Mouse (Mus musculus) MEL-GATA-1-ER (cell line): ENCODE results near the gene Ak4.
"Not testable (repeated sequence)": the region's sequence is repeated elsewhere in the genome, so short reads cannot be mapped to it uniquely, and the experiment has no call there.

ENCODE experiments used
- DNase-seq: peaks from one replicate; pipeline ENCODE4 v3.0.0-alpha.2; 2012; ENCODE audit warnings: low read depth; ENCODE audit errors: extremely low read depth

Ak4 gene

DNA sequence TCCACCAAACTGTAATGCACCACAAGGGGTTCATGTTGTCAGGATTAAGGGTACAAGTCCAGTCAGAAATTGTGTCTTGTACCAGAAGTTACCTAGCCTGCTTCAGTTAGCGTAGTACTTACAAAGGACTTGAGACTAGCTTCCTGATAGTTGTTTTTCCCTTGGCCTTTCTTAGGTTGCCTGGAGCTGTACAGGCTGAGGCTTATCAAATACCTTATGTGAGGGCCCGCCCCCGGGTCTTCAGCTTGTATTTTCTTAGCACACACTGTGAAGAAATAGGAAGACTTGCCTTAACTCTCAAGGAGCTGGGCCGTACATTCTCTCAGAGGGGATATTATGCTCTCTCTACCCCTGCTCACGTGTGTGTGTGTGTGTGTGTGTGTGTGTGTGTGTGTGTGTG lies 4.5 kb downstream of the Ak4 start:
- DNase-seq: no peak

DNA sequence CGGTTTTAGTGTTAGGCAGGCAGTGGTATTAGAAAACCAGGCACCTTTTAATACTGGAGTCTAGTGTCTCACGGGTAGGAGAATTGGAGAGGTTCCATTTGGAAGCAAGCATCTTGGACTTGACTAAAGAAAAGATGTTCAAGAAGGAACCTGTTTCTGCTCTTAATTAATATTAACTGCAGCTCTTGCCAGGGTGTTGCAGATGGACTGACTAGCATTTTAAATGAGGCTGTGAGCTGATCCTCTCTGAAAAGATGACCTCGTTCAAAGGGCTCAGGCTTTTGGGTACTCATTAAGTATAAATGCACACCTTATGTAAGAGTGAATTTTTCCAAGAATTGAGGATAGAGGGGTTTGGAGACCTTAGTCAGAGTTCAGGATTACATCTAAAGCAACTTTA lies 5.4 kb downstream of the Ak4 start:
- no peak for DNase-seq

DNA sequence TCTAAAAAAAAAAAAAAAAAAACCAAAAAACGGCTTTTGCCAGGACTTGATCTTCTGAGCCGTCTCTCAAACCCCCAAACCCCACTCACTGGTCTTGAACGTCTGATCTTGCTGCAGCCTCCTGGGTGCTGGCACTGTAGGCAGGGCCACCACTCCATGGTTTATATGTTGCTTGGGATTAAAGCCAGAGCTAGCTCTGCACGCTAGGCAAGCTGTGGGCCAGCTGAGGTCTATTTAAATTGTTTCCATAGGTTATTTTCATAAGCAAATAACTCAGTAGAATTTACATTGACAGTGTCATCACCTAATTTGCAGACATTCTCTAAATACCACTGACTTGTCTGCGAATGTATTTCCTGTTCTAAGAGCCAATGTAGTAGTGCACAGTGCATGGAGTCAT lies 6.0 kb downstream of the Ak4 start:
- no peak for DNase-seq

DNA sequence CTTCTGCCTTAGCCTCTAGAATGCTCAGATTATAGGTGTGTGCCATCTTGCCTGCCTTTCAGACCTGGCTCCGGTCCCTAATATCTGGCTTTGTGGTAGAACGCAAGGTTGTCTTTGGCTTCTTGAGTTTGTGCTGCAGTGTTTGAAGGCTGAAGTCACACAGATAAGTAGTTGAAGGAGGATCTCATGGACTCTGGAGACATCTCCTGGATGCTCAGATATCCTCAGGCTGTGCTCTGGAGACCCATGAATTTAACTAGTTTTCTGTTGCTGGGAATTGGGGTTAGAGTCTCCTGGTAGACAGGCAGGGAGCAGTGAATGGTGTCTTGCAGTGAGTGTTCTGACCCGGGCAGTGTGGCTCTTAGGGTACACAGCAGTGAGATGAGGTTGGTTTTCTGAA lies 6.6 kb downstream of the Ak4 start:
- DNase-seq: no peak

DNA sequence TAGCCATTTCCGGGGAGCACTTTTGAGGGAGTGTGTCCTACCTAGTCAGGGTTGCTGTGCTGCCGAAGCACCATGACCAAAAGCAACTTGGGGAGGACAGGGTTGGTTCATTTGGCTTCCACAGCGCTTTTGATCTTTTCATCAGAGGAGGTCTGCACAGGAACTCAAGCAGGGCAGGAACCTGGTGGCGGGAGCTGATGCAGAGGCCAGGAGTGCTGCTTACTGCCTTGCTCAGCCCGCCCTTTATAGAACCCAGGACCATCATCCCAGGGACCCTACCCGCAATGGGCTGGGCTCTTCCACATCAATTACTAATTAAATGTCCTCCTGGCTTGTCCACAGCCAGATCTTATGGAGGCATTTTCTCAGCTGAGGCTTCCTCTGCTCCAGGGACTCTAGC lies 7.5 kb downstream of the Ak4 start:
- DNase-seq: no peak

DNA sequence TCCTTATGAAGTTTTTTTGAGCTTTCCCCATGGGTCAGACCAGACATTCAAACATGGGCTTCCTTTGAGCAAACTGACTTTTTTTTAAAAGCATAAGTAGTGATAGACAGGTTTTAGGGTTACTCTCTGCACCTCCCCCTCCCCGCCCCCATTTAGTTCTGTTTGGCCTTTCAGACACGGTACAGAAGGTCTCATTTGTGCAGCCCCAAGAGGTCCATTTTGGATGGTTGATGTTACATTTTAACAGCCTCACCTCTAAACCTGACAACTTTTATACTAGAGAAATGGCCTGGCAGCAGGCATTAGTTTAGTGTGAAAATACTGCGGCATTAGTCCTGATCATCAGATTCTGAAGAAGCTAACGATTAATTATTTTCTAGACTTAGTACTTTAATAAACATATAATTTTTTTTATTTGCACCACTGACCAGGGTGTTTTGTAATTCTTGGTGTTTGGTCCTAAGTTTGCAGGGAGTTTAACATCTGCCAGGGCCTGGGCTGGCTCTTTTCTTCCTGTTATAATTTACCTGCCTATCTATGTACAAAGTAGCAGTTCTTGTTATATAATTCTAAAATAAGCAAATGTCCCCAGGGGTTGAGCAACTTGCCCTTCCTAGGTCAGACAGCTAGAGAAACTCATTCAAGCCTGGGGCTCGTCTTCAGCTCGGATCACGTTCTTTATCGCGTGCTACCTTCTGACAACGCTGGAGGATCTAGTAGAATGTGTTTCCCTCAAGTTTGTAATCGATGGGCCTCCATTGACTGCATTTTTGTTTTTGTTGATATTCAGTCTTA lies 9.0 kb downstream of the Ak4 start:
- no peak for DNase-seq

DNA sequence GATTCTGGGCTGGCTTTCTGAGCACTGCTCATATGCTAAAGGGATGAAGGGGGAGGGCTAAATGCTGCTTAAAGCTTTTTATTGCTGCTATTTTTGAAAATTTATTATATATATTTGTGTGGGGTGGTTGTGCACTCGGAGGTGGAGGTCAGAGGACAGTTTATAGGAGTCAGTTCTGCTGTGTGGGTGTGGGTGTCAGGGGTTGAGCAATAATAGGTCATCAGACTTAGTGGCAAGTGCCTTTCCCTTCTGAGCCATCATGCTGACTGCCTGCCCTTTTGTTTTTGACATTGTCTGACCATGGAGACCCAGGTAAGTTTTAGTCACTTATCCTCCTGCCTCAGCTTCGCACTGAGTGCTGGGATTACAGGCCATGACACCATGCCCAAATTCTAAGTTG lies 10.0 kb downstream of the Ak4 start:
- no peak for DNase-seq

DNA sequence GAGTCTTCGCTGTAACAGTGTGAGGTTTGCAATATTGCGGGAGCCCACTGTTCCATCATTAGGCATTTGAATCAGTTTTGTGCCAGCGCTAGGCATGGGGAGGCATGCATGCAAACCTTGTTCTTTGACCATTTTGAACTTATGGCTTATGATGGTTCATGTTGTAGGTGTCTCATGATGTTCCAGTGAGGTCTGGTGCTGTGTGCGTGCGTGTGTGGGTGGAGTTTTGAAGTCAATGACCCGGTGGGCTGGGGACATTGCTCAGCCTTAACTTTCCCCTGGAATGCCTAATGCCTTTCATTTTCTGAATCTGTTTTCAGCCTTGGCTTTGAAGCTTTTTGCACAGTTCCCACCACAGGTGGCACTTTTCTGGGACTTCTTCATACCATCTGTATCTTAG lies 10.9 kb downstream of the Ak4 start:
- DNase-seq: no peak

DNA sequence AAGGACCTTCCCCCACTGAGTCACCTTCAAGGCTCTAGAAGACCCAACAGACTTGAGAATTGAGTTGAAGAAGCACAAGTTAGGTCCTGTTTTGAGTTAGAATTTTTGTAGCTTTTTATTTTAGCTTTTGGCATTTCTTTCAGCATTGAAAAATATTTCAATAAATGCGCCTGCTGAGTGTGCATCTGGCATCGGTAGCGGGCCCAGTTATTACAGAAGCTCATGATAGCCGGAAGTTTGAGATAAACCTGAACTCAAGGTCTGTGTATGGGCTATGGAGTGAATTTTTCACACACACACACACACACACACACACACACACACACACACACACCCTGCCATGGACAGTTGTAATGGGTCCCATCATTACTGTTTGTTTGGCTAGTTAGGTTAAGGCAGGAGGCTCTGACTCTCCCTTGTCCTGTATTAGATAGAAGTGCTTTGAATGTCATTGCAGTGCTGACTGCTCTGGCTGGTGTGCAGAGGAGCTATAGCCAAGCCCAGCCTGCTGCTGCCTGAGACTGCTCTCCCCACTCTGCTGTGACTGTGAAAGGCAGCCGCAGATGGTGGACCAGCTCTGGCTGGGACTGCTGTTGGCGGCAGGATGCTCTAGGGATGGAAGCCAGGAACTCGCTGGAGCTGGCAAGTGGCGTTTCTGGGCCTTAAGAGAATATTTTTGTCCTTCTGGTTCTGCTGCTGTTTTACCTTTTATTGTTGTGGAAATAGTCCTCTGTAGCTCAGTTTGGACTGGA lies 17.9 kb downstream of the Ak4 start:
- DNase-seq: no peak

DNA sequence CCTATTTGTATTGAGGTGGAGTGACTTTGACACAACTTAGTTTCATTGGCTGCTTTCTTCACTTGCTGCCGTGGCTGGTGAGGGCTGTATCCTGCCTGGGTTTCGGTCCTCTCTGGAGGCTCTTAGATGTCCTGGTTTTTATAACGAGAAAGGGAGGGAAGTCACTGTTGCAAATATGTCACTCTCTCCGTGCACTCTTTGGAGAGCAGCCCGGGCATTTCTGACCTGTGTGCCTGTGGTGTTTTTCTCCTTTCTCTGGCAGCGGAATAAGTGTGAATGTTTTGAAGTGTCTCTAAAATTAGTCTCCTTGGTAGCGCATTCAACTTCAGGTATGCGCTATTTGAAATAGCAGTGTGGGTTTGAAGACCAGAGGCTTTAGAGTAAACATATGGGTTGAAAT lies 19.2 kb downstream of the Ak4 start:
- DNase-seq: no peak

DNA sequence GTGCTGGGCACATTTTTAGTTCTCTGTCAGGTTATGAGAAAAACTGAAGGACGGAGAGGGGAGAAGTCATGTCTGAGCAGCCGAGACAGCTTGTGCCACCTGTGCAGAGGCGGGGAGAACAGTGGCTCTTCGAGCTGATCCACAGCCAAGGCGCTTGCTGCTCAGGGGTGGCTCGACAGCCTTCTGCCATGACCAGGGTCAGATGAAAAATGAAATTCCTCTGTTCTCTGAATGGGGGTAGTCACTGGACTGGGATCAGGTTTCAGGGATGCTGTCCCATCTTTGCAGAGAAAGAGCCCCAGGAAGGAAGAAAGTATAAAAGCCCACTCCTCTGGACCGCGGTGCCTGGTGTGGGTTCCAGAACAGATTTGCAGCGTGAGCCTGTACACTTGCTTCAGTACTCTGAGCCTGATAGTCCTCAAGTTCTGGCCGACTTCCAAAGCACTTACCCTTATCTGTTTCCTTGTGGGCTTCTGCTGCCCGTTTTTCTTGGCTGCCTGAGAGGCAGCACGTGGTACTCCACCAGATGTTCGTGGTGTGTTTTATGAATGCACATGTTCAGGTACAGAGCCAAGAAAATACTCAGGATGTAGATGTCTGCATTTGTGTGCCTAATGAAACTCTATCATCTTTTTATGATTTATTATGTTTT lies 20.8 kb downstream of the Ak4 start:
- DNase-seq: peak; percentile 91

DNA sequence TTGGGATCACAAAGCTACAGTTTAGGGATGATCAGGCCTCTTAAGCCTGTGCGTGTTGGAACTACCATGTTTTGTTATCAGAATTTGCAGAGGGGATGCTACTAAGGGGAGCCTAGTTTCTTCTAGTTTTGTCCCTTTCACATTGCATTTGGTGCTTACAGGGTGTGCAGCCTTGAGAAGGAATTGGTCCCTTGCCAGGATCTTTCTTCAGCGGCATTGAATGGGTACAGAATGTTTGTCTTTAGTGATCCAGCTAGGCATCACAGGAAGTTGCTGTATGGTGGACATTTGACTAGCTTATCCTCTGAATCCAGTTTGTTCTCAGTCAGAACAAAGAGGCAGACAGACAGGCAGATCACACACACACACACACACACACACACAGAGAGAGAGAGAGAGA lies 23.7 kb downstream of the Ak4 start:
- DNase-seq: no peak

DNA sequence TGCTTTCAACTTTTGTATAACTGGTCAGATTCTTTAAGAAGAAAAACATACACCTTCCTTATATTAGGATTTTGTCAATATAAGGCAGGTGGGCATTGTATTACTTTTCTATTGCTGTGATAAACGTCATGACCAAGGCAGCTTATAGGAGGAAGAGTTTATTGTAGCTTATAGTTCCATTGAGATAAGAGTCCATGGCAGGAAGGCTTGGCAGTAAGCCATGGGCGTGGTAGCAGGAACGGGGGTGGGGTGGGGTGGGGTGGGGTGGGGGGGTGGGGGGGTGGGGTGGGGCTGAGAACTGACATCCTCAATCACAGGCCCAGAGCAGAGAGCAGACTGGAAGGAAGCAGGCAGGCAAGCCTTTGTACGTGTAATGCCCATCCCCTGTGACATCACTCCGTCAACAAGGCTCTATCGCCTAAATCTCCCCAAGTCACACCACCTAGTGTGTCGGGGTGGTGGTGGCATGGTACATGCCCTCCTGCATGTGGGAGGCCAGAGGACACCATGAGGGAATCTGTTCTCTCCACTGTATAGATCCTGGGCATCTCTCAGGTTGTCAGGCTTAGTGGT lies 24.4 kb downstream of the Ak4 start:
- no peak for DNase-seq

DNA sequence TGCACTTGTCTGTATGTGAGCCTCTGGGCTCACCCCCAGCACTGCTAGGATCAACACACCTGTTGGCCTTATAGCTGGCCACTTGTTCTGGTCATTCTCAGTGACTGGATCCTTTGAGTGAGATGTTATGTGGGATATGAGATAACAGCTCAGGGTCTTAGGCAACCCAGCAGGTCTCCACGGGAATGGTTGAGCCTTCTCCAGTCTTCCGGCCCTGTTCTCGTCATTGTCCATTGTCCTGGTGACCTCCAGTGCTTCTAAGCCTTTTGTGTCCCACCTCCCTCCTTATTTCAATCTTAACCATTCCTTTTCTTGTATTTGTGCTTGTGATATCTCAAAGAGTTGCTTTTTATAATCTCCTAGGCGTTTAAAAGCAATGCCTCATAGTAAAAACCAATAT lies 26.6 kb downstream of the Ak4 start:
- no peak for DNase-seq

DNA sequence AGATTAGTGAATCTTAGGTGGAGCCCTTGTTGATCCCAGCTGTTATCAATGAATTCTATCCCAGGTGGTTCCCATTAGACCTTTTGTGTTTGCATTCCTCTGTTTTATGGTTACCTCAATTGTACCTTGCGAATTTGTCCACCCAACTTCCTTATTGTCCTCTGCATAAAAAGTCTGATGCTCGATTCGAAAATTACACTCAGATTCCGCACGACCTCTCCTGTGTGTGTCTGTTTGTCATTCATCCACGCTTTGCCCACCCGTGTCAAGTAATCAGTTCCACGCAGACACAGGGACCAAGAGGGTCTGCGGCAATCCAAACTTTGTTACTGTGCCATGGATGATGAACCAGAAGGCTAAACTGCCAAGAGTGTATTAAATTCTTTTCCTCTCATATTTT lies 27.5 kb downstream of the Ak4 start:
- DNase-seq: not testable (repeated sequence)

DNA sequence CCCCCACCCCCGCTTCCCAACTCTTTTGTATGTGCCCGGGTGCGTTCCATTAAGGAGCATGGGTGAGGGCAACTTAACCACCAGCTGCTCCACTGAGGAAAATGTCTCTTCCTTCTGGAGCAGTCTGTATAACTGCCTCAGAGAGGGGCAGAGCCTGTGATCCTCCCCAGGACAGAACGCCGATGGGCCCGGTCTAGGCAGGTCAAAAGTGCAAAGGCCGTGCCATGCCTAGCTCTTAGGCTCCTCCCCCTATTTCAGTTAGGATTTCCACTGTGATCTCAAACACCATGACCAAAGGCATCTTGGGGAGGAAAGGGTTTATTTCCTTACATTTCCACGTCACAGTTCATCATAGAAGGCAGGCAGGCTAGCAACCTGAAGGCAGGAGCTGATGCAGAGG lies 29.6 kb downstream of the Ak4 start:
- DNase-seq: no peak

DNA sequence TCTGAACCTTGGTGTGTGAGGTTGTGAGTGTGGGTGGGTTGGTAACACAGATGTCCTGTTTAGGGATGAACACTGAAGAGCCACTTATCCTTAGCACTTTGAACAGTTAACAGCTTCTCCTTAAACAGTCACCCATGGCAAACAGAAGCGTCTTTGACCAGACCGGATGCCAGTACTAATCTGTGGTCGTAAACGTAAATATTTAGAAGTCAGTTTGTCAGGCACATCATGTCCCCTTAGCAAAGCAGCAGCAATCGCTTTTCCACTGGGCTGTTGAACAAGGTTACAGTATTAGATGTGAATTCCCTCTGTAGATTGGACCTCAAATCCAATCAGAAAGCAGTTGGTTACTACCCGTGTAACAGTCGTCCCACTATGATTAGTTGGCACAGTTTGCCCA lies 30.3 kb downstream of the Ak4 start:
- DNase-seq: no peak

DNA sequence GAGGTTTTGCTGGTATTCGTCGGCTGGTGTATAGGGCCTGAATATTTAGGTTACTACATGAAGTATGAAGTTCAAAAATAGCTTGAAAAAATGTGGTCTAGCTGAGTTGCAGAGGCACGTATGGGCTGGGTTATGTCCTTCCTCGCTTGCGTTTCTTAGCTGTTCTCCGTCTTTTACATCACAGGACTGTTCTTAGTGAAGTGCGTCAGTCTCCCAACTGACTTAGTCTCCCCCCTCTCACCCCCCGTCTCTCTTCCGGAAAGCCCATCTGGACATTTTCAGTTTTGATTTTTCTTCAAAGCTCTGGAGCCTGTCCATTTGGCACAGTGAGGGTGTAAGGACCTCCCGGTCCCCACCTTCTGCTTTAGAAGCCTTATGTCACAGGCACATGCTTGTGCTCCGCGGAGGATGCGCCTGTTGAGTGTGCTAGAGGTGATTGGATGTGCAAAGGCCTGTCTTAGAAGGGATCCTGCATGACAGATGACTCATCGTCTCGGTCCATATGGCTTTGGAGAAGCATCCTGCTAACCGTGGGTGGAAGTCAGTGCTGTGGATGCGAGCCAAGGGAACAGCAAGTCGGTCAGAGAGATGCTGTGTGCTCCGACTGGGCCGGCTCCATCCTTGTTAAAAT lies 31.2 kb downstream of the Ak4 start:
- DNase-seq: no peak

DNA sequence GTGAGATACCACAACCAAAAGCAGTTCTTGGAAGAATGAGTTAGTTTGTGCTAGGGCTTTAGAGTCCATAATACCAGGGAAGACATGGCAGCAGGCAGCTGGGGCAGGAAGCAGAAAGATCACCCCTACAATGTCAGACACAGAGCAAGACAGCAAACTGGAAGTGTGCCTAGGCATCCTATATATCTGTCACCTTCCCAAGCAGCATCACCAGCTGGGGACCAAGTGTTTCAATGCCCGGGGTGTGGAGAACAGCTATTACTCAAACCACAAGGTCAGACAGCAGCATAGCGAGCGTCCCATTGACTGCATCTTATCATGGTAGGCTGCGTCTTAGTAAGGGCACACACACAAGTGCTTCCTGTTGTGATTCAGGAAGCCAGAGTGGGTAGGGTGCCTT lies 32.0 kb downstream of the Ak4 start:
- DNase-seq: no peak

DNA sequence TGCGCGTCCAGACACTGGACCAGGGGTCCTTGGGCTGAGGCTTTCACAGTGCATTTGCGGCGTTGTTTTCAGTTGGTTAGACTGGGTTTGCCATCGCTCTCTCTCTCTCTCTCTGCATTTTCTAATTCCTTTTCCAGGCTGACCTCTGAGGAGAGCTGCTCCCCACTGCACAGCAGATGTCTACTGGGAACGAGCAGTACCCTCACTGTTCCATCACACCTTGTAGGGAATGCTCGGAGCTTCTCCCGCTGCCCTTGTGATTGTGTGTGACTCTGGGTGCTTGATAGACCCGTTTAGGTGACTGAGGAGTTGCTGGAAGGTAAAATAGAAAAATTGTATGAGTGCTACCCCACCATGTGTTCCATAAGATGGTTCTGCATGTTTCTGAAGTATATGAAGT lies 33.8 kb downstream of the Ak4 start:
- DNase-seq: no peak

DNA sequence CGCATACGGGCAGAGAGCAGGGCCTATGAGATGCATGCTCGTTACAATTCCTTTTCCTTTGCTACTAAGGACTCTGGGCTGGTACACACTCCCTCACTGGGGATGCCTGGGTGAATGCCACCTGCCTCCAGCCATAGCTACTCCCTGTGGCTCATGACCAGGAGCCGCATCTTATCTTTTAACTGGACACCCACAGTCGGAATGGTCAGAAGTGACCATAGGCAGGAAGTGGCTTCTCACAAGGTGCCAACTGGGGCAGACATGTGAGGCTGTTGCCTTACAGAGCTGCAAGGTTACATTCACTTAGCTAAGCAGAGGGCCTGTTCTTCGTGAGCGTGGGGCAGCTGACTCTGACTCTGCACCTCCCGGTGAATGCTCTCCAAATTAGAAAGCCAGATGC lies 38.1 kb downstream of the Ak4 start:
- no peak for DNase-seq

DNA sequence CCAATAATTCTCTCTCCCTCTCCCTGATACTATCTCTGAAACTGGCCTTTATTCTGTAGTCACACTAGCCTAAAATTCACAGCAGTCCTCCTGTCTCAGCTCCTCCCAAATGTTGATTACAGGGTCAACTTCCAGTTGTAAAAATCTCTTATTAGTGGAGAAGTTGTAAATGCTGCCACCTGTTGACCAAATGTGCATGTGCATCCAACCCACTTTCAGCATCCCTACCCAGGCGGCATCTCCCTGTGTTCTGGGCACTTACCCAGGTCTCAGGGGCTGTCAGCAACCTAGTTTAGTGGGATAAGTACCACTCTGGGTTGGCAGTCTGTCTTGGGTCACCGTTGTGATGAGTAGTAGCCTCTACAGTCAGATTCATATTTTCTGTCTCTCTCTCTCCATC lies 39.3 kb downstream of the Ak4 start:
- DNase-seq: no peak
